Mouse (Mus musculus) bone marrow macrophage, adult 2 months (primary cell): ENCODE measurements around the gene Kcmf1.

Experiments used
- CTCF ChIP-seq: IDR thresholded peaks from 2 replicates; pipeline ENCODE4 v1.5.1; 2012; ENCODE audit warnings: low read depth, mild to moderate bottlenecking, low read length, moderate library complexity
- POLR2A ChIP-seq: IDR thresholded peaks from 2 replicates; pipeline ENCODE4 v1.6.1; 2012; ENCODE audit warnings: mild to moderate bottlenecking, low read depth, low read length, borderline replicate concordance

- TF ChIP-seq POLR2A (no peak), CTCF (no peak)
These were observed at the start of gene Kcmf1 for GRCm38 (mm10) chr6:72899781-72900681.
